Mouse (Mus musculus): Measurements from ENCODE around the gene Alkbh4.
"Not testable (repeated sequence)": the region's sequence is repeated elsewhere in the genome, so short reads cannot be mapped to it uniquely, and the experiment has no call there.

Gene Alkbh4

GRCm38 (mm10) chr5:136143161-136143755, 7.3 kb downstream of the Alkbh4 start:
- DNase-seq (ENCODE audit: low spot score in 2 of 2), result no peak

GRCm38 (mm10) chr5:136144606-136145430, 8.9 kb downstream of the Alkbh4 start:
- no peak for DNase-seq (ENCODE audit: low spot score in 2 of 2)

GRCm38 (mm10) chr5:136146936-136147335, 11.0 kb downstream of the Alkbh4 start:
- no peak for DNase-seq (ENCODE audit: low spot score in 2 of 2)

- DNase-seq (ENCODE audit: low spot score in 2 of 2), result no peak
These were observed 11.8 kb downstream of the Alkbh4 start for GRCm38 (mm10) chr5:136147704-136148103.

GRCm38 (mm10) chr5:136149134-136149576, 13.2 kb downstream of the Alkbh4 start:
- DNase-seq (ENCODE audit: low spot score in 2 of 2), result not testable (repeated sequence)

- DNase-seq (ENCODE audit: low spot score in 2 of 2), result no peak
These were observed 16.4 kb downstream of the Alkbh4 start for GRCm38 (mm10) chr5:136152365-136152764.

GRCm38 (mm10) chr5:136155399-136155798, 19.5 kb downstream of the Alkbh4 start:
- no peak for DNase-seq (ENCODE audit: low spot score in 2 of 2)

- DNase-seq (ENCODE audit: low spot score in 2 of 2), result not testable (repeated sequence)
These were observed 24.1 kb downstream of the Alkbh4 start for GRCm38 (mm10) chr5:136160084-136160483.

- no peak for DNase-seq (ENCODE audit: low spot score in 2 of 2)
These were observed 28.0 kb downstream of the Alkbh4 start for GRCm38 (mm10) chr5:136163807-136164474.

GRCm38 (mm10) chr5:136165246-136165645, 29.3 kb downstream of the Alkbh4 start:
- no peak for DNase-seq (ENCODE audit: low spot score in 2 of 2)

- no peak for DNase-seq (ENCODE audit: low spot score in 2 of 2)
These were observed 31.4 kb downstream of the Alkbh4 start for GRCm38 (mm10) chr5:136167296-136167695.

- DNase-seq (ENCODE audit: low spot score in 2 of 2), result no peak
These were observed 32.1 kb downstream of the Alkbh4 start for GRCm38 (mm10) chr5:136168071-136168470.

GRCm38 (mm10) chr5:136169626-136170511, 33.9 kb downstream of the Alkbh4 start:
- peak; percentile 49 to 57 for DNase-seq (ENCODE audit: low spot score in 2 of 2)

GRCm38 (mm10) chr5:136170512-136171362, 34.8 kb downstream of the Alkbh4 start, which contains the start of gene Orai2:
Gene Orai2 (minus strand): TSS chr5:136170713.
- peak; percentile 79 to 82 for DNase-seq (ENCODE audit: low spot score in 2 of 2)

- no peak for DNase-seq (ENCODE audit: low spot score in 2 of 2)
These were observed 35.7 kb downstream of the Alkbh4 start for GRCm38 (mm10) chr5:136171363-136172341.

GRCm38 (mm10) chr5:136172939-136173338, 37.0 kb downstream of the Alkbh4 start:
- DNase-seq (ENCODE audit: low spot score in 2 of 2), result no peak

GRCm38 (mm10) chr5:136173606-136174463, 37.9 kb downstream of the Alkbh4 start:
- peak in 1 of 2 experiments; percentile 49 for DNase-seq (ENCODE audit: low spot score in 2 of 2)

GRCm38 (mm10) chr5:136179594-136179993, 43.6 kb downstream of the Alkbh4 start:
- DNase-seq (ENCODE audit: low spot score in 2 of 2), result no peak
